Mouse (Mus musculus) urinary bladder, postnatal 4 days (tissue): Measurements from ENCODE around the gene Plxnb2.

Experiments used
- DNase-seq, 2 experiments: peaks; one replicate each; pipeline ENCODE4 v3.0.0; 2021 to 2022; ENCODE audit warnings: low spot score in 2 of 2

Plxnb2 gene

GRCm38 (mm10) chr15:89127364-89127940 lies 53.1 kb downstream of the Plxnb2 start:
- DNase-seq, result no peak

DNA sequence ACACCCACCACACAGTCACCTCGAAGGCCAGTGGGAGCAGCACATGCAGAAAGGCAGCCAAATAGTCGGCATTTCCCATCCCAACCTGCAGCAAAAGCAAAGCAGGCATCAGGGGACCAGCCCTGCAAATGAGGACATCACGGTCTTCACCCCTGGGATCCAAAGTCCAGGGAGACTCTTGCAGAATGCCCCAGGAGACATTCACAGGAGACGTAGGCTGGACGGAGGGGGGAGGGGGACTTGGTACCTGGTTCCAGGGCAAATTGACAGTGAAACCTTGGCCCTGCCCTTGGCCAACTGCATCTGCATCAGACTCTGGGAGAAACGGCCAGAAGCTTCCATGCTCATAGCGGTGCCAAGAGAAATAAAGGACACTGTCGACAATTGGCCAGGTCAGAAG lies 54.0 kb downstream of the Plxnb2 start:
- no peak for DNase-seq

GRCm38 (mm10) chr15:89125351-89125750 lies 55.2 kb downstream of the Plxnb2 start:
- DNase-seq, result no peak

DNA sequence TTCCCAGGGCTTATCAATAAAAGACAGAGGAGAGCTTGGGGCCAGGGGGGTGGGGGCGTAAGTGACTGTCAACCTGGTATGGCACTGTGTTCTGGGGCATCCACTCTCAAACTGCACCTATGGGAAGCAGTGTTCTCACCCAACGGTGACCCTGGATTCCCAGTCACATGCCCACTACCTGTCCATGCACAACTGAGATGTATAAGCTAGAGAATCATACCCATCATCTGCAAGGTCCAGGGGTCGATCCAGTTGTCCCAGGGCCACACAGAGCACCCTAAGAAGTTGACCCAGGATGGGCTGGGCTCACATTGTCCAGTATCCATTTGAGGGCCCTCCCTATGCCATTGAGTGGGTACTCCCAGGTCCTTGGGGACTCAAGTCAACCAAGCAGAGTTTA lies 56.3 kb downstream of the Plxnb2 start:
- no peak for DNase-seq

GRCm38 (mm10) chr15:89123595-89123994 lies 57.0 kb downstream of the Plxnb2 start:
- no peak for DNase-seq

GRCm38 (mm10) chr15:89122649-89123366 lies 57.8 kb downstream of the Plxnb2 start, which contains the start of gene Tubgcp6:
Gene Tubgcp6, minus strand, starts transcription at chr15:89123112.
- DNase-seq, result peak; percentile 88 to 95

GRCm38 (mm10) chr15:89118007-89118406 lies 62.6 kb downstream of the Plxnb2 start:
- DNase-seq, result no peak

GRCm38 (mm10) chr15:89110147-89110546 lies 70.4 kb downstream of the Plxnb2 start:
- no peak for DNase-seq

- DNase-seq, result no peak
Observed at GRCm38 (mm10) chr15:89106976-89107375, 73.6 kb downstream of the Plxnb2 start.

GRCm38 (mm10) chr15:89106073-89106472 lies 74.5 kb downstream of the Plxnb2 start:
- DNase-seq, result no peak
